Mouse (Mus musculus) gastrocnemius, adult 8-10 months (tissue): ENCODE data around the gene Wdr95. TPM values are rescaled to one million over a fixed set of nuclear protein-coding genes. Genes with fewer than 3 reads are reported as not detected.

Experiments used
- DNase-seq, 2 experiments: peaks; one replicate each; pipeline ENCODE4 v3.0.0; 2022; ENCODE audit warnings: low spot score in 2 of 2
- total RNA-seq, 4 experiments: library from RNA; stranded (reverse); gene quantifications; 2 replicates each; pipeline ENCODE4 v1.2.4; 2022

Gene Wdr95
- total RNA-seq, 4 experiments from 2014 or later, result not detected

DNA sequence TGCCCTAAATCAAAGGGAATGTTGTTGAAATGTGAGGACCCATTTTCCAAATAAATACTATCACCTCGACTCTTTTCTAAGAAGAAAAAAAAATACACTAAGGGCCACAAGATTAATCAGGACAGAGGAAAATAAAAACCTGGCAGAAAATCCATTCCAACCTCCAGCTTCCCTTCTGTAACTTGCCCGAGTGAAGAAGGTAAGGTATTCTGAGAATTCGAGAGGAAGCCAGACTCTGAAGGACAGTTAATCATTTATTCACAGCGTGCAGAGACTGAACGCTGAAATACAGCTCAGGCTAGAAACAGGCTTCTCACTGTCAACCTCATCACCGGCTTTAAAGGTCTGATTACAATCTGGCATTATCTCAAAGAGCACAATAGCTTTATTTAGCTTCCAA, 94.2 kb downstream of the Wdr95 start:
- DNase-seq, result no peak

DNA sequence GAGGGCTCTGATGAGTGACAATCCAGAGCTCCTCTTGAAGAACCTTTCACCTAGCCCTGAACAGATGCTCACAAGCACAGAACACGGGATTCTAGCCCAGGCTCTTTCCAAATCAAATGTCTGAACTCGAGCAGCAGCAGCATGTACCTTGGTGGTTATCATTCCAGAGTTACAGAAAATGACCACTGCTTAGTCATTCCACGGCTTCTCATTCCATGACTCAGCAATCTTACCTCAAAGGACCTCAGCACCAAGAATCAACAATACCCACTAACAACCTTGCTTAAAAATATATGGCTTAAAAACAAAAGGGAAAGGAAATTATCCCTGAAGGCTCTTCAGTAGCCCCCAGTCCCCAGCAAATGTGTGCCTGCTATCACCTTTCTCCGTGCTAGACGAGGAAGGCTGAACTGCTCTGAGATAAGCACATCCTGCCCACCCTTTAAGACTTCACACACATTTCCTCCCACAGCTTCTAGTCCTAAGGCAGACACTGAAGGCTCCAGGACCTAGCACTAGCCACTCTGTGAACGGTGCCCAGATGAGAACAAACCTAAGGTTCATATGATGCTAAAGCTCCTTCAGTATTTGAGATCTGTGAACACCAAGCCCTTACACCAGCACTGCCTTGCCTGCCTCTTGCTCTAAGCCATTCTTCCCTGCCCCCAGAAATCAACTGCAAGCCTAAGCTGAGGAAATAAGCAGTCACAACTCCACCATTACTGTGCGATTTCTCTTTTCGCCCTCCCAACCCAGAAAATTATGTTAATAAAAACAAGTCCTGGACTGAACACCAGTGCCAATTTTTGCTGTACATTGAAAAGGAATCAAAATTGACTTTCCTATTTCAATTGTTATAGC, 95.6 kb downstream of the Wdr95 start:
- no peak for DNase-seq

DNA sequence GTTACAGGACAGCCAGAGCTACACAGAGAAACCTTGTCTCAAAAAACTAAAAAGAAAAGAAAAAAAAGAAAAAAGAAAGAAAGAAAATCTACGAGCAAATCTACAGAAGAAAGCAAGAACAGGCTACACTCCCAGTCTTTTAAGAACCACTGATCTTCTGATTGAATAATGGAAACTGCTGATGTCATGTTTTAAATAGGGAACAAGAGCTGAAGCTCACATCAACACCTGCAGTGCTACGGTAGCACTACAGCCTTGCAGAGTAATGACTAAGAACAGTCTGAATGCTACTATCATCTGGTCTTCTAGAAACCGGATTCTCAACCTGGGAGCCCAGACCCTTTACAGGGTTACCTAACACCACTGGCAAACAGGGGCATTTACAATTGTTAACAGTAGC, 97.1 kb downstream of the Wdr95 start:
- no peak for DNase-seq

DNA sequence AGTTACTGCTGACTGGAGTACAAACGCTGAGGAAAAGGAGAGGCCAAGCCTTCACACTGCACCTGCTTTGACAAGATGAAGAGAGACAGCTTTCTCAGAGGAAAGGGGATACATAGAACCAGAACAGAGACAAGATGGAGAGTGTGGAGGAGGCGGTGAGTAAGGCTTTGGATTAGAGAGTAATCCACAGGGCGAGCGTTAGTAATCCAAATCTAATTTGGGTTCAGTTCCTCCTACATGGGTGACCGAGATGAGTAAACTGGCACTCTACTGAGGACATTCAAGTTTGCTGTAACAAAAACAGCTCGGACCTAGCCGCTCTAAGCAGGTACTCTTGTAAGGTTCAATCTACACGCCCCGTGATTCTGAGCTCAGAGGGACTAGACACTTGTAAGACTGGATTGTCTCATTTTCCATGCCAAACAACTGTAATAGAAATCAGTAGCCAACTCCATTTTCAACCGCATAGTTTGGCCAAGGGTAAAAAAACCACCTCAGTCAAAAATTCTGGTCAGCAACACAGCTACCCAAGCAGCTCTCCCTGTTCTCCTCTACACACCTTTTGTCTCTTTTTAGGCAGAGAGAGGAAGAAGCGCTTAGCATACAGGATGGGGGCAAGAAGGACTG, 106.0 kb downstream of the Wdr95 start:
- DNase-seq, result no peak

DNA sequence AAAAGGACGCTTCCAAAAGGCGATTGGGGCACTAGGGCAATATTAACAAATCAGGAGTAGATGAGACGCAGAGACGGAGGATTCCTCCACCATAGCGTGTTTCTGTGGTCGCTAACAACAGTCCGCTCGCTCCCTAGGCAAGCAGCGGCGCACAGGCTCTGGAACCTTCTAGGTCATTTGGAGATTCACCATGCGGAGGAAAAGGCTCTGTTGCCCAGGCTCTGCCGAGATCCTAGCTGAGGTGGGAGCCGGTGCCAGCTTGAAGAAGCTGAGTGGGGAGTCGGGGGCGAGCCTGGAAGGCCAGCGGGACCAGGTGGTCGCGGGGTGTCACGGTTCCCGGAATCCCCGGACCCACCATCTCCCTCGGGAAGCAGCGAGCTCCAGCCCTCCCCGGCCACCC, 107.1 kb downstream of the Wdr95 start:
- no peak for DNase-seq

DNA sequence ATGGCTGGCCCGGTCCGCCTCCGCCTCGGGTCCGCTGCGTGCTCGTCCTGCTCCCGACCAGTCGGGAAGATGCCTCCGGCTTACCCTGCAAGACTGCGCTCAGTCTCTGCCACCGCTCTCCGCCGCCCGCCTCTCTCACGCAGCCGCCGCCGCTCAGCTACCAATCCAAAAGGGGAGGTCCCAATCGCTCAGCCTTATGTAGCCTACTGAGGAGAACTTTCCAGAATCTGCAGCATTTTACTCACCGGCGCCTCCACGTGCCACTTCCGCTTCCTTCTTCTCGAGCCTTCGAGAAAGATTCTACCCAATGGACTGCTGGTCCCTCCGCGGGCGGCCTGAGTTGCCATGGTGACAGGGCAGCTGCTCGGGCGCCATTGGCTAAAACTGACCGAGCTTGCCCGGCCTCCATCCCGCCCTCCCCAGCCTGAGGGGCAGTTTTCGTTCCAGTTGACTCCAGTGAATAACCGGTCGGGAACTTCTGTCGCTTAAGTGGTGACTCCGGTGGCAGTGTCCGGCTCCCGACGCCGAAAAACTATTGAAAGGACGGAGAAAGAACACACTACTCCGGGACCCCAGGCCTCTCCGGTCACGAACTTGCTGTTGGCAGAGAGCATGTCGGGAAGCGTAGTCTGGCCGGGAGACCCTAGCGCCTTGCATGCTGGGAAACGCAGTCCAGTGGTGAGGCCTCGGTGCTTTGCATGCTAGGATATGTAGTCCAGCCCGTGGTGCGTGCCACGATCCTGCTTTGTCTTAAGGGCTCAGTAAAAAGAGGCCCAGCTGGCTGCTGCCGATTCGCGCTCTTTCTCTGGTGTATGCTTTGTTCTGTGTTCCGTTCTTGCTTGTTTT, 107.8 kb downstream of the Wdr95 start, which contains the start of gene Hsph1:
Gene Hsph1 (minus strand): TSS at position 302 of the 846 bp plus-strand sequence.
- DNase-seq, result peak; percentile 96

DNA sequence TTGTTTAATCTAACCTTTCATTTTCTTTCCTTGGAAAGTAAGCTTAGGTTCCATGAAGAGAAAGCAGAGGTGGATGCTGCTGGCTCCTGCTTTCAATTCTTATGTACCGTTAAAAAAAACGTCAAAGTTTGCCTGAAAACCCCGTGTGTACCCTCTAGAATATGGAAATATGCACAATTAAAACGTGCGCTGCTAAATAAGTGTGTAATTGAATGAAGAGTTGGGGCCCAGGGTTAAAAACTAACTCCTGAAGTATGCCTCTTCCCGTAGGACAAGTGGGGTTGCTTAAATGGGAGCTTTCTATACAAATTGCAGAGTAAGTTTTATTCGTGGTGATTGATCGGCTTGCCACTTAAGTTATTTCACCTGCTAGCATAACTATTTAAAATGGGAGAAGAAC, 108.8 kb downstream of the Wdr95 start:
- no peak for DNase-seq

DNA sequence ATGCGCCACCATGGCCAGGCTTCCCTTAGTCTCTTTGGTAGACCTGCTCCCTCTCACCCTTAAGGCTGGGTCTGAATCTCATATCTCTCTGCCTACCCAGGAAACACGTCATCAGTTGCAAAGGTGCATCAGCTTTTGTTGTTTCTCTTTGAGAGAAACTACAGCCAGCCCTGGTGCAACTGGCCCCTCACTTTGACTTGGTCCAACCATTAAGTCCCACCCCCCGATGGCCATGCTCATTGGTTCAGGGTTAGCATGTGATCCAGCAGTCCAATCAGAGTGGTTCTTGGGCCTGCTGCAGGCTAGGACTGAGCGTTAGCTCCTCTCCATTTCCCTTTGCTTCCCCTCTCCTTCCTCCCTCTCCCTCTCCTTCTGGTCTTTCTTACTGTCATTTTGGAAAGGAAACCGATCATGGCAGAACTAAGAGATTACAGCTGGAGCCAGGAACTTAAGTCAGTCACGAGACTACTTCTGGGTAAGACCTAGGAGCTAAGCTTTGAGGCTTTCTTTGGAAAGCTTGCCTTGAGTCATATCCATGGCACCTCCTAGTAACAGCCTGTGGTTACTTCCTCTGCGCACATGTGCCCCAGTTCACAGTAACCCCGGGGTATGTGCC, 112.9 kb downstream of the Wdr95 start:
- DNase-seq, result no peak

DNA sequence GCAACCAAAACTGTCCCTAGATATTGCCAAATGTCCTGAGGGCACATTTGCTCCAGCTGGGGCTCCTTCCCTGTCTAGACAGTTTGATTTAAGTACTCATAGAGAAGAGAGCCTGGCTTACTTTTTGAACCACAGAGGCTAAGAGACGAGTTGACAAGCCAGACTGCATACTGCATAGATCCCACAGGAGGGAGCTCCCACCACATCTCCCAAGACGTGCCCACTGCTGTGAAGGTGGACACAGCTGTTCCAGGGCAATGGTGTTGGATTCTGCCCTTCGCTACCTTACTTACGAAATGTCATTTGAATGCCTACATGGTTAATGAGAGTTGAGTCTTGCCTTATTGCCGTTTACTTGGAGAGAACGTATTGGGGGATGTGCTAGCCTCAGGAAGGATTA, 113.9 kb downstream of the Wdr95 start:
- no peak for DNase-seq

DNA sequence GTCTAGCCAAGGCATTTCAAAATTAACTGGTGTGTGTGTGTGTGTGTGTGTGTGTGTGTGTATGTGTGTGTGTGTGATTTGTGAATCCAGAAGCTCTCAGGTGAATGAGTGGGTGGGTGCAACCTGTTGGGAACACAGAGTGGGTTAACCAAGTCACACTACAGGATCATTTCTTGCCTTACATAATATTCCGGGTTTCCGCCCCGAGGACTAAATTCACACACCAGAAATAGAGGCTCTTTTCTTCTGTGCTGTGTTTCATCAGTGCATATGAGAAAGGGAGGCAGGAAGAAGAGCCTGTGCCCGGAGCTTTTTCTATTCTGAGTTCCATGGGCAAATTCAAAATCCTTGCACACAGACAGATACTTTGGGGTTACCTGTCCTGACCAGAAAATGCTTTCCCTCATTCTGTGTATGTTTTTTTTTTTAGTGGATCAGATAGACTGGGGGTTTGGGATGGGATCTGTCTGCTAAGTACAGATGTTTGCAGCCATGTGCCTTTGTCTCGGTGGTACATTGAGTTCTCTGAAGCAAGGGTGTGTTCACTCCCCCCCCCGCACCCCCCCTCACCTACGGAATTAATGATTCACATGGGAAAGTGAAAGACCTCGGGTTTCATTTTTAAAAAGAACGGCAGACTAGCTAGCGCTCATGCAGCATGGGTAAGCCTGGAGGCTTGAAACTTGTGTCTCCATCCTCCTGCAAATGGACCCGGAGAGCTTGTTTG, 114.5 kb downstream of the Wdr95 start:
- DNase-seq, result no peak

DNA sequence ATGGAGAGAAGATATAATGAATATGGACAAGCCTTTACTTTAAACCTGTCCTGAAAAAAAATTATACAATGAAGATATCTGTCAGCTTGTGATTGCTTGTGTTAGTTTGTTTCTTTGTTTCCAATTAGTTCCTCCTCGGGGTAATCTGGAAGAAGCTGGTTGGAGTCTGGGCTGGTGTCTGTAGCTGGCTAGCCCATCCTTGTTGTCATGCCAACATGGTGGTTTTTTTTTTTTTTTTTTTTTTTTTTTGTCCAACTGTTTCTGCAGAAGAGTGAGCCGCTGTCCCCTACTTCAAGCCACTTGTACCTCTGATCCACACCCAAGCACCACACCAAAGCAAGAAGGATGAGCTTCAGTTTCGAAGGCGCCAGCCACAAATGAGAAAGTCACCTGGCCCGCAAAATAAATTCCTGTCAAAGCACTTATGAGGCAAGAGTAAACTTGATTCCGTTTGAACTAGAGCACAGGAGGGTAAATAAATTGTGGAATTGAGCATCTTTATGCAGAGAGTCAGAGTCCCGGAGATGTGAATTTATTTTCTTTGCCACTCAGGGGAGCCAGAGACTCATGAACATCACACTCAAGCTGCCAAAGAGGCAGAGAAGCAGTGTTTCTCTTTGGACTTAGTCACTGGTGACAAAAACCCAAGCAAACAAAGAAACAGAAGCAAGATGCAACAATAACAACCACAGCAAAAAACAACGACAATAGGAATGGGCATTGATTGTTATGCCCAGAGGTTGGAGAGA, 119.1 kb downstream of the Wdr95 start:
- DNase-seq, result no peak

DNA sequence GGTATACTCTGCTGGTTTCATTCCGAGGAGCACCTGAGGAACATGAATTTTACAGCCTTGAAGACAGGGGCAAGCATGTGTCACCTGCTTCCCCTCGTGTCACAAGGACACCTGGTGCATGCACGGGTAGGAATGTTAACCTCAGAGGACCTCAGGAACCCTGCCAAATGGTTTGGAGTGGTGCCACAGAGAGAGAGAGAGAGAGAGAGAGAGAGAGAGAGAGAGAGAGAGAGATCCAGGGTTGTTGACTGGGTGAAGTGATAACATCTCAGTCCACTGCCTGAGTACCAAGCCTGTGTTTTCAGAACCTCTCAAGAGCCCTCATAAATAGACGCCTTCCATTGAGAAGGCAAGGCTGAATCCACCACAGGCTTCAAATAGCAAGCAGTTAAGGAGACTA, 119.7 kb downstream of the Wdr95 start:
- DNase-seq, result no peak

DNA sequence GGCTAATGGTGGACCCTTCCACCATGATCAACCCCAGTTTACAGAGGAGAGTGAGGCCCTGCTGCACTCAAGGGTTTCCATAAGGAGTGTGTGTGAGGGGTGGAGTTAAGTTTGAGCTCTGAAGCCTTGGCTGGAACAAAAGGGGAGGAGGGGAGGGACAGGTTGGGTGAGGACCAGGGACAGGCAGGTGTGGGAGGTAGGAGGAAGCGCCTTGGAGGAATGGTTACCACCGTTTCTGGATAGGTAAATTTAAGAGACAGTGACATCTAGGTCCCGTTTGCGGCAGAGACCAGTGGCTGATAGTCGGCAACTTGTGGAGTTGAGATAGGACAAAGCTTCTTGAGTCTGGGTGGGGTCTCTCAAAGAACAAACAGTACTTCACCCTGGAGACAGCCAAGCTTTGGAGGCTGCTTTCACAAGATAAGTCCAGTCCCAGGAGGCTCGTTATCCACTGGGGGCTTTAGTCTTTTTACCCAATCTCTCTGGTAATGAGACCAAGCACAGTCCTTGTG, 120.5 kb downstream of the Wdr95 start:
- no peak for DNase-seq

DNA sequence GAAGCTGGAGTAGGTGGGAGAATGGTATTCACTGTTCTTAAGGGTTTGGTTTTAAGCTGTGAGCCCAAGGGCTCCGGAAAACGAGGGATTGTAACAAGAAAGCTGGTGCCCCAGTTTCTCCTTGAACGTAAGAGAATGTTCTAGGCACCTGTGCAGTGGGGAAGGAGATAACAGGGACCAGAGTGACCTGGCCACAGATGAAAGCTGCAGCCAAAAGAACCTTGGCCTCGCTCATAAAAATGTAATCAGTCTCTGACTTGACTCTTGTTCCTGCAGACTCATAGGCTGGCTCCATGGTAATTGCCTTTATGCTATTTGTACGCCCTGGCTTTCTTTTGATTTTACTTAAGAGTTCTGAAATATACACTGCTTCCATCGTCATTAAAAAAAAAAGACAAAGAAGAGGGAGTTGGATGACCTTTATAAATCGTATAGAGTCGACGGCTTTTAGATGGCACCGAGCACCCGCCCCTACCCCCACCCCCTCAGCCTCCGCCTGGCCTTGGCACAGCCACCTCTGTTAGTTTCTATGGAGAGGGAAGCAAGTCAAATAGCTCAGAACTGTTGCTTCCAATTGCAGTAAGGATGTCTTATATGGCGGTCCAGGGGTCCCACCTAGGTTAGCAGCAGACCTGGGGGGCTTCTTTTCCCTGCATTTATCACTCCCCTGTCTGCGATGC, 121.2 kb downstream of the Wdr95 start:
- DNase-seq, result no peak

DNA sequence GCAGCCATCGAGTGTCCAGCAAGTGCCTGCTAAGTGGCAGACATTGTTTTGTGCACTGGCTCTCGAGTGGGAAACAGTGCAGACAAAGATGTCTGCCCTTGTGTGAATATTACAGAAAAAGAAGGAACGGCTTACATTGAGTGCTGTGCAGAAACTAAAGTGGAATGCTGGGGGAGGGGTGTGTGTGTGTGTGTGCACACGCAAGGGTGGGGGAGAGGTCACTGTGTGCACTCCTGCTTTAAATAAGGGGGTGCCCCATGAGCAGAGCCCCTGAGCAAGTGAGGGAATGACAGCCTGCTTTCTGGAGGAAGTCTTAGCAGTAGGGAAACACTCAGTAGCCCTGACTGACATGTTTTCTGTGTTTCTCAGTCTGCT, 121.7 kb downstream of the Wdr95 start:
- DNase-seq, result no peak

DNA sequence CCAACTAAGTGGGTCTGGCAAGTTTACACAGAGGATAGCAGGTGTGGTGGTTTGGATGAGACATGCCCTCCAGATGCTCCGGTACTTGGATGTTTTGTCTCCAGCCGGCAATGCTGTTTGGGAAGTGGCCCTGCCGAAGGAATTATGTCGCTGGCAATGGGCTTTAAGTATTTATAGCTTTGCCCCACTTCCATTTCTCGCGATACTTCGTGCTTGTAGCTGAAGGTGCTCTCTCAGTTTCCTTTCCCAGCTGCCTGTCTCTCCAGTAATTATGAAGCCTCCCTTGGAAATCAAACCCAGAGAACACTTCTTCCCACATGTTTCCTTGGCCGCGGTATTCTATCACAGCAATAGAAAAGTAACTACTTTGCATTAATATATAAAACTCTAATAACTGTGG, 127.2 kb downstream of the Wdr95 start:
- no peak for DNase-seq

DNA sequence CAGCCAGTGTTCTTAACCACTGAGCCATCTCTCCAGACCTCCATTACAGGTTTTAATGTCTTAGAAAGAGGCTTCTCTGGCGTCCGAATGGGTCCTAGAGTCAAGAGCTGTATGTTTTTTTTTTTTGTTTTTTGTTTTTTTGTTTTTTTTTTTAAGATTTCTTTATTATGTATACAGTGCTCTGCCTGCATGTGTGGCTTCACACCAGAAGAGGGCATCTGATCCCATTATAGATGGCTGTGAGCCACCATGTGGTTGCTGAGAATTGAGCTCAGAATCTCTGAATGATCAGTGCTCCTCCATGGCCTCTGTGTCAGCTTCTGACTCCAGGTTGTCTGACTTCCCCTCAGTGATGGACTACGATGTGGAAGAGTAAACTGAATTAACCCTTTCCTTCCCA, 129.5 kb downstream of the Wdr95 start:
- no peak for DNase-seq

DNA sequence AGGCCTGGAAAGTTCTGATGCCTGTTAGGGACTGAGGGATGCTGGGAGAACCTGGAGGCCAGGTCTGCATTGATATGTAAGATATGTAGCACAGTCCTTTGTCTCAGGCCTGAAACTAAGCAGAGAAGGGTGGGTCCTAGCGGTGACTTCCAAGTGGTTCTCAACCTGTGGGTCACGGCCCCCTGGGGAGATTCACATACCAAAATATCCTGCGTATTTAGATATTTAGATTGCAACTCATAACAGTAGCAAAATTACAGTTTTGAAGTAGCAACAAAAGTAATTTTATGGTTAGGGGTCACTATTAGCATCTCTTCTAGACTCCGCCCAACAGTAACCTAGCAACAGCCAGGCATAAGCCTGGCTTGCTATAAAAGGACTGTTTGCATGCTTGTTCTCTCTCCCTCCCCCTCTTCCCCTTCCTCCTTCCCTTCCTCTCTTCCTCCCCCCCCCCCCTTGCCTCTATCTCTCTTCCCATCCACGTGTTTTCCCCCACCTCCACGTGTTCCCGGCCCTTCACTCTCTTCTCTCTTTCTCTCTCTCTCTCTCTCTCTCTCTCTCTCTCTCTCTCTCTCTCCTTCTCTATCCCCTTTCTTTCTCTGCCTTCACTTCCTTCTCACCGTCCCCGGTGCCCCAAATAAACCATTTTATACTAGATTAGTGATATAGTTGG, 130.4 kb downstream of the Wdr95 start:
- DNase-seq, result no peak

DNA sequence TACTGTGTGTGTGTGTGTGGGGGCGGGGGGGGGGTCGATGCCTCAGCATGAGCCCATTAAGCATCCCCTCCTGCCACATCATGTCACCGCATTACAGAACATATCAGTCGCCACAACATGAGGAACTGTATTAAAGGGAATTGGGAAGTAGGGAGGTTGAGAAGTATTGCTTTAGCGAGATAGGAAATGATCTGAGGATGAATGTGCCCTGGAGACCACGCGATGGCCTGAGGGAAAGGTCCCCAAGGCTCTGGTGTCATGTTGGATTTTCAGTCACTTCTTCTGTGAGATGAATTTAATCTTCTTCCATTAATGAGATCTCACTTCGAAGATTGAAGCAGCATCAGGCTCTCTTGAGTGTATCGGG, 130.9 kb downstream of the Wdr95 start:
- no peak for DNase-seq
